Mouse (Mus musculus) spleen, adult 10 weeks (tissue): Measurements from ENCODE around the gene Stat4. TPM values are rescaled to one million over a fixed set of nuclear protein-coding genes. Genes with fewer than 3 reads are reported as not detected.

Experiments
- polyA plus RNA-seq: library from polyadenylated mRNA; stranded (reverse); fragments of 350-450 nt; fragmentation: Illumina TruSeq; extraction: RNeasy Lipid Tissue Mini Kit (QIAGEN cat#74804); gene quantifications from one replicate; pipeline ENCODE4 v1.2.3, GENCODE M21; 2015; ENCODE audit warnings: low replicate concordance; ENCODE audit not compliant: insufficient read depth

Gene Stat4
- 85.6 TPM for polyA plus RNA-seq

DNA sequence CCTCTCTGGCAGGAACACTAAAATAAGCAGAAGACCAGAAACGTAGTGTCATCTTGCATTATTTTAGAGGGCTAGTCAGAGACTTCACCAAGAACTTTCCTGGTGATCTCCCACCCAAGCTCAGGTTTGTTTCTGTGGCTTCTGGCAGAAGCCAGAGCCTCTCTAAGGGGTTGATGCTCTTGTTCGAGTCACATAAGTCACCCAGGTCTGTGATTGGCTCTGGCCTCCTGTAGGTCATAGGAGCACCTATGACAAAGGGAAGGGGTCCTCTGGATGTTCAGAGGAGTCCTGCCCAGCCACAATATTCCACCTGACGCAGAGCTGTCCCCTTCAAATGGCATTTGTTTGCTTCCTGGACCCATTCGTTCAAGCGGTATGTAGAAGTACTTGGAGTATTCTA is at the start of gene Stat4:
Gene Stat4, plus strand, starts transcription at position 301 of the 400 bp plus-strand sequence.

DNA sequence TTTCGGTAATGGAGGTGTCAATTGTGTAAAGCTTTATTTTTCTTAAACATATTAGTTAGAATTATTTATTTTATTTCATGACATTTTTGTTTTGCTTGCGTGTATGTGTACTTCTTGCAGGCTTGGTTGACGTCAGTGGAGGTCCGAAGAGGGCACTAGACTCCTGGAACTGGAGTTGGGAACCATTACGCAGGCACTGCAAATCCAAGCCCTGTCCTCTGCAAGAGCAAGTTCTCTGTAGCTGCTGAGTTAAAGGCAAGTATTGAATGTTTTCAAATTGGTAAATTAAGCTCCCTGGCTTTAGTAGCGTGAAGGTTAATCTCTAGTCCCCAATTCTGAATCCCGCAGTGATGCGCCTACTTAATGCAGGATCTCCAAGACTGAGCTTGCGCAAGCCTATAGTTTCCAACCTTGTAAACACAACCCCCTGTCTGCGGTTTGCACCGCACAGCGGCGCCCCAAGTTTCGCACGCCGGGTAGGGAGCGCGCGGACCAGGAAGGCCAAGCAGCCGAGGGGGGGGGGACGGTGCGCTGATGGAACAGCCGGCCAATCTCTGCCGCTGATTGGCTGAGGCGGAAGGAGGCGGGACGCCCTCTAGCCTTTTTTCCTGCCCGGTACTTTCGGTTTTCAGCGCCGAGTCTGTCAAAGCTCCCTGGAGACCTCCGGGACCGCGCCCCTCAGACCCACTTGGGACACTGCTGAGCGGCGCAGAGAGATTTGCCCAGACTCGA is 132.1 kb downstream of the Stat4 start, which contains the start of gene Stat1:
Gene Stat1, plus strand, starts transcription at position 581 of the 732 bp plus-strand sequence.

Other genes with a start within 250 kb of the Stat4 start
- gene Myo1b, start 71.1 kb upstream of the Stat4 start, polyA plus RNA-seq = 9.1 TPM
- 232 TPM for gene Stat1, start 132.3 kb downstream of the Stat4 start, polyA plus RNA-seq
- gene Gls, start 246.1 kb downstream of the Stat4 start, polyA plus RNA-seq = 229 TPM